1 mouse cellular context compared by ENCODE assay signal in genomic region chrX:162829203-162829708, GRCm38 (mm10).
A peak's percentile ranks its signal among the peaks of the same experiment; 100 is the strongest.
TF ChIP-seq lines count a peak whose summit lies in the region.

Gene Txlng (minus strand): TSS chrX:162829454.

TF ChIP-seq in CH12.LX, 34 proteins besides CTCF, POLR2A, EP300 and RAD21 (continued from another document):
- TF ChIP-seq RCOR1 (conservative IDR thresholded peaks at IDR 0.05; ENCODE audit: low read depth, low read length) (no peak), ZNF384 (IDR thresholded peaks at IDR 0.05; ENCODE audit: low read depth, low read length) (no peak), BHLHE40 (IDR thresholded peaks at IDR 0.05; ENCODE audit: low read depth, low read length) (peak; percentile 71), SMC3 (IDR thresholded peaks at IDR 0.05; ENCODE audit: low read depth, low read length) (no peak), ELF1 (IDR thresholded peaks at IDR 0.05; ENCODE audit: low read depth, low read length) (peak; percentile 76), TBP (conservative IDR thresholded peaks at IDR 0.05; ENCODE audit: low read depth, low read length) (0 out of 2 replicates have a peak, but pooled peaks have one; percentile 27), MEF2A (IDR thresholded peaks at IDR 0.05; ENCODE audit: borderline replicate concordance, low read depth, low read length) (peak; percentile 40; the same call in 1 of the 2 replicates), JUND (conservative IDR thresholded peaks at IDR 0.05; ENCODE audit: low read depth, low read length) (no peak), ZC3H11A (IDR thresholded peaks at IDR 0.05; ENCODE audit: low read depth, low read length) (no peak), E2F4 (IDR thresholded peaks at IDR 0.05; ENCODE audit: insufficient replicate concordance, low read depth, low read length) (no peak), JUN (IDR thresholded peaks at IDR 0.05; ENCODE audit: insufficient read depth, low read depth, low read length) (no peak), POLR2AphosphoS2 (IDR thresholded peaks at IDR 0.05; ENCODE audit: low read depth, low read length) (peak; percentile 75), USF2 (conservative IDR thresholded peaks at IDR 0.05; ENCODE audit: low read depth, low read length) (peak; percentile 82), UBTF (IDR thresholded peaks at IDR 0.05; ENCODE audit: low read depth, low read length) (0 out of 2 replicates have a peak, but pooled peaks have one; percentile 35), ZMIZ1 (IDR thresholded peaks at IDR 0.05; ENCODE audit: low read depth, low read length) (peak; percentile 62), IRF4 (IDR thresholded peaks at IDR 0.05; ENCODE audit: low read depth, low read length) (peak; percentile 42; the same call in 1 of the 2 replicates), GABPA (IDR thresholded peaks at IDR 0.05; ENCODE audit: insufficient replicate concordance, low read depth, low read length) (peak; percentile 6; the same call in 1 of the 2 replicates), MXI1 (IDR thresholded peaks at IDR 0.05; ENCODE audit: low read depth, low read length) (peak; percentile 92), PAX5 (IDR thresholded peaks at IDR 0.05; ENCODE audit: low read length) (no peak), KAT2A (IDR thresholded peaks at IDR 0.05; ENCODE audit: insufficient replicate concordance, low read length) (peak; percentile 87; the same call in 1 of the 2 replicates), ETS1 (conservative IDR thresholded peaks at IDR 0.05; ENCODE audit: low read depth, low read length) (no peak), CHD2 (IDR thresholded peaks at IDR 0.05; ENCODE audit: low read length) (peak; percentile 79), MAZ (IDR thresholded peaks at IDR 0.05; ENCODE audit: low read depth, low read length) (no peak), NELFE (IDR thresholded peaks at IDR 0.05; ENCODE audit: low read depth, low read length) (peak; percentile 82), MAX (IDR thresholded peaks at IDR 0.05; ENCODE audit: low read length) (peak; percentile 81), MAFK (IDR thresholded peaks at IDR 0.05; ENCODE audit: insufficient replicate concordance, low read length) (no peak)
TF ChIP-seq in CH12.LX: peak in this region for 21.
